Mouse (Mus musculus): ENCODE measurements at regions not wholly inside any gene's neighbourhood (a gene's known extent, or its start where the extent isn't known, plus 50 kb on each side); places are given as distances from the start of the nearest gene placed in this dataset.

DNA sequence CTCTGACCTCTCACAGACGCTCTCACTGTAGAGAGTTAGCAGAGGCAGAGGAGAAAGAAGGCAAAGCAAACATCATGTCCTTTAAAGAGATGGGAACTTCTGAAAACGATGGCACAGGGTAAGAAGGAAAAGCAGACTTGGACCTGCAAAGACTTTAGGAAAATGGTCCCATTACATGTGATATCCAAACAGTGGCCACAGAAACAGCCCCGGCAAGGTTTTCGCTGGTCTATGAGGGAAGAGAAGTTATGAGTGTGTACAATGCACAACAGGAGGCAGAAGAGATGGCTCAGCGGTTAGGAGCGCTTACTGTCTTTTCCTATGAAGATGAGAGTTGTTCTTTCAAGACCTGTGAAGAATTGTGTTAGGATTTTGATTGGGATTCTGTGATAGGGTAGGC is 114.9 kb downstream of the Kdr start:
- Histone ChIP-seq H3K9ac (replicated peaks; ENCODE audit: low read length) (no peak overlapping the region), H3K4me1 (ENCODE audit: control insufficient read depth, insufficient read depth, low read length) (no peaks in the 10 kb centered on the region), H3K27ac (replicated peaks; ENCODE audit: low read depth, low read length) (no peak overlapping the region), H3K4me3 (ENCODE audit: low read depth, low read length) (no peak overlapping the region), H3K36me3 (replicated peaks; ENCODE audit: control insufficient read depth, insufficient read depth, low read depth, low read length) (no peaks in the 10 kb centered on the region), H3K9me3 (replicated peaks; ENCODE audit: control insufficient read depth, low read length) (no peaks in the 10 kb centered on the region), H3K4me2 (ENCODE audit: low read depth, low read length) (no peak overlapping the region), H3K27me3 (ENCODE audit: control insufficient read depth, insufficient read depth, low read length) (no peaks in the 10 kb centered on the region)
- ATAC-seq (replicated peaks; ENCODE audit: insufficient number of reproducible peaks, low FRiP score, low TSS enrichment, low read depth): no peak
- WGBS: 63% methylated on average over 6 of the region's 6 CpGs
- no peak for DNase-seq (ENCODE audit: low spot score)

GRCm38 (mm10) chr5:75862630-75862991 is 115.6 kb downstream of the Kdr start:
- H3K9me3 ChIP-seq (replicated peaks; ENCODE audit: control insufficient read depth, low read length): no peaks in the 10 kb centered on the region
- H3K4me1 ChIP-seq (ENCODE audit: control insufficient read depth, insufficient read depth, low read length): no peaks in the 10 kb centered on the region
- H3K27ac ChIP-seq (replicated peaks; ENCODE audit: low read depth, low read length): no peak overlapping the region
- DNase-seq (ENCODE audit: low spot score): peak; percentile 81
- no peak for ATAC-seq (replicated peaks; ENCODE audit: insufficient number of reproducible peaks, low FRiP score, low TSS enrichment, low read depth)
- no peak overlapping the region for H3K9ac ChIP-seq (replicated peaks; ENCODE audit: low read length)
- no peak overlapping the region for H3K4me2 ChIP-seq (ENCODE audit: low read depth, low read length)
- 17% methylated on average over 8 of the region's 8 CpGs for WGBS
- H3K27me3 ChIP-seq (ENCODE audit: control insufficient read depth, insufficient read depth, low read length): no peaks in the 10 kb centered on the region
- H3K4me3 ChIP-seq (ENCODE audit: low read depth, low read length): no peak overlapping the region
- no peaks in the 10 kb centered on the region for H3K36me3 ChIP-seq (replicated peaks; ENCODE audit: control insufficient read depth, insufficient read depth, low read depth, low read length)

DNA sequence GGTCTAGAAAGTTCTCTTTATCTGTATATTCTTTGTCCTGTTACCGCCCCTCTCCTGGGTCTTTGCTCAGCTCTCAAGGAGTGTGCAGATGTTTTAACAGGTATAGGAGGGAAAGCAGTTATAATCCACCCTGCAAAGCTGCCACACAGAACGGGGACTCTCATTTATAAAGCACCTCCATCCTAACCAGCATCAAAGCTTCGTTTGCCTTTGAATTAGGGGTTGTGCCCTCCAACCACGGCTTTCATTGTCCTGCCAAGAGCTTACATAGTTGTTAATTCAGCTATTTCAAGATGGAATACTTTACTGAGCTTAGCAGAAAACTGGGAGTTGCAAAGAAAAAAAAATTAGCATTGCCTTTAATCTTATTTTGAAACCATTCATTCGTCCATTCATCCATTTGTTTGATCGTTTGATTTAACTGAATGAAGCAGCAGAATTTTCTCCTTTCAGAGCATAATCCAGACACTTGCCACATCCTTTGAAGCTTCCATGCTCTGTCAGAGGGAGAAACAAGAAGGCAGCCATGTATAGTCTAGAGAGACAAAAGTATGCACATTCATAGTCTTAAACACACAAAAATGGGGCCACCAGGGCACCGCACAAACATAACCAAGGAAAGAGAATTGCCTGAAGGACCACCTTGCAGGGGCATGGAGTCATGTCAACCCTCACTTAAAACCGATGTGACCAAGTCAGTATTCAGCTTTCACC is 116.2 kb downstream of the Kdr start:
- H3K4me2 ChIP-seq (ENCODE audit: low read depth, low read length): no peak overlapping the region
- DNase-seq (ENCODE audit: low spot score) (no peak), ATAC-seq (replicated peaks; ENCODE audit: insufficient number of reproducible peaks, low FRiP score, low TSS enrichment, low read depth) (no peak)
- no peaks in the 10 kb centered on the region for H3K27me3 ChIP-seq (ENCODE audit: control insufficient read depth, insufficient read depth, low read length)
- no peak overlapping the region for H3K9ac ChIP-seq (replicated peaks; ENCODE audit: low read length)
- H3K36me3 ChIP-seq (replicated peaks; ENCODE audit: control insufficient read depth, insufficient read depth, low read depth, low read length): no peaks in the 10 kb centered on the region
- no peak overlapping the region for H3K27ac ChIP-seq (replicated peaks; ENCODE audit: low read depth, low read length)
- H3K4me3 ChIP-seq (ENCODE audit: low read depth, low read length): no peak overlapping the region
- 52% methylated on average over 8 of the region's 8 CpGs for WGBS
- no peaks in the 10 kb centered on the region for H3K9me3 ChIP-seq (replicated peaks; ENCODE audit: control insufficient read depth, low read length)
- no peaks in the 10 kb centered on the region for H3K4me1 ChIP-seq (ENCODE audit: control insufficient read depth, insufficient read depth, low read length)

GRCm38 (mm10) chr5:75859316-75859836 is 118.9 kb downstream of the Kdr start:
- WGBS: 84% methylated on average over 8 of the region's 8 CpGs
- ATAC-seq (replicated peaks; ENCODE audit: insufficient number of reproducible peaks, low FRiP score, low TSS enrichment, low read depth) (no peak), DNase-seq (ENCODE audit: low spot score) (no peak)
- Histone ChIP-seq H3K4me2 (ENCODE audit: low read depth, low read length) (no peak overlapping the region), H3K27me3 (ENCODE audit: control insufficient read depth, insufficient read depth, low read length) (no peaks in the 10 kb centered on the region), H3K9ac (replicated peaks; ENCODE audit: low read length) (no peak overlapping the region), H3K9me3 (replicated peaks; ENCODE audit: control insufficient read depth, low read length) (no peaks in the 10 kb centered on the region), H3K4me3 (ENCODE audit: low read depth, low read length) (no peak overlapping the region), H3K4me1 (ENCODE audit: control insufficient read depth, insufficient read depth, low read length) (no peaks in the 10 kb centered on the region), H3K36me3 (replicated peaks; ENCODE audit: control insufficient read depth, insufficient read depth, low read depth, low read length) (no peaks in the 10 kb centered on the region), H3K27ac (replicated peaks; ENCODE audit: low read depth, low read length) (no peak overlapping the region)

DNA sequence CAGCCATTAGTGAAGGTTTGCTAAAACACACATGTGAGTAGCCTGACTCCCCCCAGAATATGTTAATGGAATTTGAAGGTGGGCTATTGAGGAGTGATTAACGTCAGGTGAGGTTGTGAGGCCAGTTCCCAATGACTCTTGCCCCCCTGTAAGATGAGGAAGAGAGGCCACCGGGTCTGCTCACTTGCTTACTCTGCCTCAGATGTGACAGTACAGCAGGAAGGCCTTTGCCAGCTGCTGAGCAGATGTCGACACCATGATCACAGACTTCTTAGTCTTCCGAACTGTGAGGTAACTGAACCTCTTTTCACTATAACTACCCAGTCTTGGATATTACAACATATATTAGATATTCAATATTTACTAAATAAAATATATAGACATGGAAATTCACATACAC is 127.4 kb downstream of the Kdr start:
- Histone ChIP-seq H3K27me3 (ENCODE audit: control insufficient read depth, insufficient read depth, low read length) (no peaks in the 10 kb centered on the region), H3K9ac (replicated peaks; ENCODE audit: low read length) (no peak overlapping the region), H3K27ac (replicated peaks; ENCODE audit: low read depth, low read length) (no peak overlapping the region), H3K4me1 (ENCODE audit: control insufficient read depth, insufficient read depth, low read length) (no peaks in the 10 kb centered on the region), H3K4me2 (ENCODE audit: low read depth, low read length) (no peak overlapping the region), H3K9me3 (replicated peaks; ENCODE audit: control insufficient read depth, low read length) (no peaks in the 10 kb centered on the region), H3K36me3 (replicated peaks; ENCODE audit: control insufficient read depth, insufficient read depth, low read depth, low read length) (no peaks in the 10 kb centered on the region), H3K4me3 (ENCODE audit: low read depth, low read length) (no peak overlapping the region)
- DNase-seq (ENCODE audit: low spot score) (no peak), ATAC-seq (replicated peaks; ENCODE audit: insufficient number of reproducible peaks, low FRiP score, low TSS enrichment, low read depth) (no peak)
- WGBS: 56% methylated on average over 4 of the region's 4 CpGs

DNA sequence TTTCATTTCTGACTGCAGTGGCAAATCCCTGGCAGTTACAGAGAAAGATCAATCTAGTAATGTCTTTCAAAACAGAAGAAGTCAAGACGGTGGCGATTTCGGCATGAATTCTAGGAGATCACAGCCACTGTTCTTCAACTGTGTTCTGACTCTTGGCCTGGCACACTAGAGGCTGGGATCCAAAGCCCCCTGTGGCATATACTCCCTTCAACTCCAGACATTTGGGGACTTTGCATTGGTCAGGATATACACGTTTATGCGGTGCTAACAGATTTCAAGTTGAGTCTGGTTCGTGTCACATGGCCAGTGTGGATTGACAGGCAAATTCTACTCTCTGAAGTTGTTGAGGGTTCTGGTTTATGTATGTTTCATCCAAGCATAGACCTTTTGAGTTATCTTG is 130.3 kb downstream of the Kdr start:
- 81% methylated on average over 6 of the region's 6 CpGs for WGBS
- no peaks in the 10 kb centered on the region for H3K27me3 ChIP-seq (ENCODE audit: control insufficient read depth, insufficient read depth, low read length)
- H3K4me1 ChIP-seq (ENCODE audit: control insufficient read depth, insufficient read depth, low read length): no peaks in the 10 kb centered on the region
- H3K4me3 ChIP-seq (ENCODE audit: low read depth, low read length): no peak overlapping the region
- H3K36me3 ChIP-seq (replicated peaks; ENCODE audit: control insufficient read depth, insufficient read depth, low read depth, low read length): no peaks in the 10 kb centered on the region
- no peak overlapping the region for H3K27ac ChIP-seq (replicated peaks; ENCODE audit: low read depth, low read length)
- H3K4me2 ChIP-seq (ENCODE audit: low read depth, low read length): no peak overlapping the region
- ATAC-seq (replicated peaks; ENCODE audit: insufficient number of reproducible peaks, low FRiP score, low TSS enrichment, low read depth): no peak
- H3K9ac ChIP-seq (replicated peaks; ENCODE audit: low read length): no peak overlapping the region
- no peak for DNase-seq (ENCODE audit: low spot score)
- H3K9me3 ChIP-seq (replicated peaks; ENCODE audit: control insufficient read depth, low read length): no peaks in the 10 kb centered on the region

- DNase-seq (ENCODE audit: low spot score): no peak
These were observed 130.9 kb downstream of the Kdr start for GRCm38 (mm10) chr5:75847341-75847740.

GRCm38 (mm10) chr5:75846016-75846415 is 132.2 kb downstream of the Kdr start:
- DNase-seq (ENCODE audit: low spot score): no peak
- H3K27ac ChIP-seq (replicated peaks; ENCODE audit: low read depth, low read length): no peak overlapping the region
- WGBS: 73% methylated on average over 3 of the region's 3 CpGs

More at GRCm38 (mm10) chr5:75847341-75847740, 130.9 kb downstream of the Kdr start:
- Histone ChIP-seq H3K4me1 (ENCODE audit: control insufficient read depth, insufficient read depth, low read length) (no peaks in the 10 kb centered on the region), H3K27me3 (ENCODE audit: control insufficient read depth, insufficient read depth, low read length) (no peaks in the 10 kb centered on the region), H3K36me3 (replicated peaks; ENCODE audit: control insufficient read depth, insufficient read depth, low read depth, low read length) (no peaks in the 10 kb centered on the region), H3K27ac (replicated peaks; ENCODE audit: low read depth, low read length) (no peak overlapping the region), H3K4me2 (ENCODE audit: low read depth, low read length) (no peak overlapping the region), H3K9me3 (replicated peaks; ENCODE audit: control insufficient read depth, low read length) (no peaks in the 10 kb centered on the region), H3K9ac (replicated peaks; ENCODE audit: low read length) (no peak overlapping the region), H3K4me3 (ENCODE audit: low read depth, low read length) (no peak overlapping the region)
- no peak for ATAC-seq (replicated peaks; ENCODE audit: insufficient number of reproducible peaks, low FRiP score, low TSS enrichment, low read depth)
- 78% methylated on average over 3 of the region's 3 CpGs for WGBS

More at GRCm38 (mm10) chr5:75846016-75846415, 132.2 kb downstream of the Kdr start:
- no peak overlapping the region for H3K4me2 ChIP-seq (ENCODE audit: low read depth, low read length)
- H3K4me1 ChIP-seq (ENCODE audit: control insufficient read depth, insufficient read depth, low read length): no peaks in the 10 kb centered on the region
- no peak for ATAC-seq (replicated peaks; ENCODE audit: insufficient number of reproducible peaks, low FRiP score, low TSS enrichment, low read depth)
- no peak overlapping the region for H3K4me3 ChIP-seq (ENCODE audit: low read depth, low read length)
- no peaks in the 10 kb centered on the region for H3K9me3 ChIP-seq (replicated peaks; ENCODE audit: control insufficient read depth, low read length)
- no peaks in the 10 kb centered on the region for H3K27me3 ChIP-seq (ENCODE audit: control insufficient read depth, insufficient read depth, low read length)
- H3K9ac ChIP-seq (replicated peaks; ENCODE audit: low read length): no peak overlapping the region
- H3K36me3 ChIP-seq (replicated peaks; ENCODE audit: control insufficient read depth, insufficient read depth, low read depth, low read length): no peaks in the 10 kb centered on the region
